Mouse (Mus musculus): ENCODE data around the gene Peli1. TPM values are rescaled to one million over a fixed set of nuclear protein-coding genes. Genes with fewer than 3 reads are reported as not detected.
"Not testable (repeated sequence)": the region's sequence is repeated elsewhere in the genome, so short reads cannot be mapped to it uniquely, and the experiment has no call there.

Peli1 gene
- total RNA-seq, 2 experiments from 2014 or later: 13.9 to 16.8 TPM

- intact Hi-C loops (cut with DNase I; ENCODE audit: low total_unique reads): loop anchor here (5.0 kb wide), 2 partner anchors 259 to 379 kb away; no protein-coding TSS in a partner anchor
- no peak for DNase-seq
Observed at GRCm38 (mm10) chr11:21176491-21176890, 85.4 kb downstream of the Peli1 start.

GRCm38 (mm10) chr11:21178343-21178742 lies 87.3 kb downstream of the Peli1 start:
- intact Hi-C loops (cut with DNase I; ENCODE audit: low total_unique reads): loop anchor here (5.0 kb wide), 2 partner anchors 261 to 381 kb away; no protein-coding TSS in a partner anchor
- no peak for DNase-seq

- intact Hi-C loops (cut with DNase I; ENCODE audit: low total_unique reads): loop anchor here (5.0 kb wide), 2 partner anchors 262 to 382 kb away; no protein-coding TSS in a partner anchor
- DNase-seq: no peak
Observed at GRCm38 (mm10) chr11:21178998-21179645, 88.0 kb downstream of the Peli1 start.

GRCm38 (mm10) chr11:21179873-21180272 lies 88.8 kb downstream of the Peli1 start:
- intact Hi-C loops (cut with DNase I; ENCODE audit: low total_unique reads): loop anchor here (5.0 kb wide), 2 partner anchors 263 to 383 kb away; no protein-coding TSS in a partner anchor
- not testable (repeated sequence) for DNase-seq

GRCm38 (mm10) chr11:21180650-21181049 lies 89.6 kb downstream of the Peli1 start:
- no peak for DNase-seq
- intact Hi-C loops (cut with DNase I; ENCODE audit: low total_unique reads): no loop called here

GRCm38 (mm10) chr11:21181616-21182015 lies 90.5 kb downstream of the Peli1 start:
- DNase-seq: no peak
- intact Hi-C loops (cut with DNase I; ENCODE audit: low total_unique reads): no loop called here

GRCm38 (mm10) chr11:21182709-21183108 lies 91.6 kb downstream of the Peli1 start:
- no peak for DNase-seq
- intact Hi-C loops (cut with DNase I; ENCODE audit: low total_unique reads): no loop called here

GRCm38 (mm10) chr11:21191821-21192220 lies 100.7 kb downstream of the Peli1 start:
- DNase-seq: not testable (repeated sequence)

GRCm38 (mm10) chr11:21194851-21195250 lies 103.8 kb downstream of the Peli1 start:
- DNase-seq: no peak
- intact Hi-C loops (cut with DNase I; ENCODE audit: low total_unique reads): no loop called here

More at GRCm38 (mm10) chr11:21191821-21192220, 100.7 kb downstream of the Peli1 start:
- intact Hi-C loops (cut with DNase I; ENCODE audit: low total_unique reads): not testable (repeated sequence)

Other genes with a start within 250 kb of the Peli1 start
- gene Vps54, start 148.0 kb downstream of the Peli1 start, total RNA-seq (2021): 10 to 100 TPM; 14.9 to 15.9 TPM

Data from gastrocnemius, postnatal 14 days (tissue).